Mouse (Mus musculus): ENCODE results near the gene Rabggtb. TPM values are rescaled to one million over a fixed set of nuclear protein-coding genes. Genes with fewer than 3 reads are reported as not detected.

The Rabggtb gene
- 66.2 to 71.0 TPM (median 70.0 TPM) in 3 replicates for total RNA-seq (2017)

- peak; percentile 93 for ATAC-seq (replicated peaks; ENCODE audit: insufficient number of reproducible peaks, low FRiP score, low TSS enrichment, poor library complexity, severe bottlenecking)
Observed at GRCm38 (mm10) chr3:153912546-153913509, at the start of gene Rabggtb. TSS of gene Rabggtb (minus strand) at chr3:153913009.

- no peak for ATAC-seq (replicated peaks; ENCODE audit: insufficient number of reproducible peaks, low FRiP score, low TSS enrichment, poor library complexity, severe bottlenecking)
Observed at GRCm38 (mm10) chr3:153961632-153962389, 49.0 kb upstream of the Rabggtb start.

GRCm38 (mm10) chr3:153960884-153961283 is 48.1 kb upstream of the Rabggtb start:
- no peak for ATAC-seq (replicated peaks; ENCODE audit: insufficient number of reproducible peaks, low FRiP score, low TSS enrichment, poor library complexity, severe bottlenecking)

GRCm38 (mm10) chr3:153959731-153960207 is 47.0 kb upstream of the Rabggtb start:
- no peak for ATAC-seq (replicated peaks; ENCODE audit: insufficient number of reproducible peaks, low FRiP score, low TSS enrichment, poor library complexity, severe bottlenecking)

GRCm38 (mm10) chr3:153959035-153959730 is 46.4 kb upstream of the Rabggtb start:
- 0 out of 2 replicates have a peak, but pooled peaks have one; percentile 49 for ATAC-seq (replicated peaks; ENCODE audit: insufficient number of reproducible peaks, low FRiP score, low TSS enrichment, poor library complexity, severe bottlenecking)

GRCm38 (mm10) chr3:153957916-153958315 is 45.1 kb upstream of the Rabggtb start:
- ATAC-seq (replicated peaks; ENCODE audit: insufficient number of reproducible peaks, low FRiP score, low TSS enrichment, poor library complexity, severe bottlenecking): no peak

- no peak for ATAC-seq (replicated peaks; ENCODE audit: insufficient number of reproducible peaks, low FRiP score, low TSS enrichment, poor library complexity, severe bottlenecking)
Observed at GRCm38 (mm10) chr3:153948176-153948575, 35.4 kb upstream of the Rabggtb start.

GRCm38 (mm10) chr3:153947271-153947670 is 34.5 kb upstream of the Rabggtb start:
- no peak for ATAC-seq (replicated peaks; ENCODE audit: insufficient number of reproducible peaks, low FRiP score, low TSS enrichment, poor library complexity, severe bottlenecking)

- peak; percentile 93 for ATAC-seq (replicated peaks; ENCODE audit: insufficient number of reproducible peaks, low FRiP score, low TSS enrichment, poor library complexity, severe bottlenecking)
Observed at GRCm38 (mm10) chr3:153944335-153944990, 31.7 kb upstream of the Rabggtb start, which contains the start of gene Acadm. TSS of gene Acadm (minus strand) at chr3:153944632.

- ATAC-seq (replicated peaks; ENCODE audit: insufficient number of reproducible peaks, low FRiP score, low TSS enrichment, poor library complexity, severe bottlenecking): peak; percentile 27
Observed at GRCm38 (mm10) chr3:153943901-153944334, 31.1 kb upstream of the Rabggtb start.

- ATAC-seq (replicated peaks; ENCODE audit: insufficient number of reproducible peaks, low FRiP score, low TSS enrichment, poor library complexity, severe bottlenecking): no peak
Observed at GRCm38 (mm10) chr3:153943003-153943640, 30.3 kb upstream of the Rabggtb start.

- ATAC-seq (replicated peaks; ENCODE audit: insufficient number of reproducible peaks, low FRiP score, low TSS enrichment, poor library complexity, severe bottlenecking): no peak
Observed at GRCm38 (mm10) chr3:153941613-153942012, 28.8 kb upstream of the Rabggtb start.

GRCm38 (mm10) chr3:153940486-153940885 is 27.7 kb upstream of the Rabggtb start:
- no peak for ATAC-seq (replicated peaks; ENCODE audit: insufficient number of reproducible peaks, low FRiP score, low TSS enrichment, poor library complexity, severe bottlenecking)

- no peak for ATAC-seq (replicated peaks; ENCODE audit: insufficient number of reproducible peaks, low FRiP score, low TSS enrichment, poor library complexity, severe bottlenecking)
Observed at GRCm38 (mm10) chr3:153940021-153940420, 27.2 kb upstream of the Rabggtb start.

GRCm38 (mm10) chr3:153937116-153937810 is 24.5 kb upstream of the Rabggtb start:
- no peak for ATAC-seq (replicated peaks; ENCODE audit: insufficient number of reproducible peaks, low FRiP score, low TSS enrichment, poor library complexity, severe bottlenecking)

GRCm38 (mm10) chr3:153935878-153936277 is 23.1 kb upstream of the Rabggtb start:
- ATAC-seq (replicated peaks; ENCODE audit: insufficient number of reproducible peaks, low FRiP score, low TSS enrichment, poor library complexity, severe bottlenecking): no peak

- ATAC-seq (replicated peaks; ENCODE audit: insufficient number of reproducible peaks, low FRiP score, low TSS enrichment, poor library complexity, severe bottlenecking): no peak
Observed at GRCm38 (mm10) chr3:153932461-153932860, 19.7 kb upstream of the Rabggtb start.

Measured in monocyte, adult 5-6 weeks (primary cell).